Mouse (Mus musculus): ENCODE results near the gene Ddx49. TPM values are rescaled to one million over a fixed set of nuclear protein-coding genes. Genes with fewer than 3 reads are reported as not detected.

The Ddx49 gene
- total RNA-seq, 2 experiments from 2014 or later: 44.7 to 163 TPM

DNA sequence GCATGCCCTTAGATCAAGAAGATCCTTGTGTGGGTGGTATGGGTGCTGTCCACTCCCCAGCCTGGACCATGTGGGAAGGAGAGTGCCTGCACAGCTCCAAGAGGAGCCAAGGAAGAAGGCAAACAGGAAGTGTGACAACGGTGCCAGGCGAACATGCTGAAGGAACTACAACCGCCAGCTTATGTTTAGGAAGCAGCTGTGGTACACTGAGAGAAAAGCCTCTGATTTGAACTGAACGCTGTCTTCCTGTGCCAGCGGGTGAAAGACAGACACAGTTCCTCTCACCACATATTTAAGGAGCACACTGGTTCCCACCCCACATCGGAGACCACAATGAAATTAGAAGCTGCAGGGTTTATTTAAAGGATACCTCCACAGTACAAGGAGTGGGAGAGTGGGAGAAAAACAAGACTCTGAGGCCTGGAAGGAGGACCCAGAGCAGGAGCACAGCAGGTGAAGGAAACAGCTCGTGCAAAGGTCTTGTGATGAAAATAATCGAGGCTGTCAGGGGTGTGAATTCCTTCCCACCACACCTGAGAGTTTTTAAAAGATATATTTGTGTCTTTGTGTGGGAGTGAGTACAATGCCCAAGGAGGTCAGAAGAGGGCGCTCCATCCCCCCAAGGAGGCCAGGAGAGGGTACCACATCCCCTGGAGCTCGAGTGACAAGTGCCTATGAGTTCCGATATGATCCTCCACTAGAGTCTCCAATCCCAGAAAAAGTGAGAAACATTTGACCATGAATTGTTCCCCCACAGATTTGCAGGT lies 33.3 kb downstream of the Ddx49 start:
- ATAC-seq (replicated peaks; ENCODE audit: poor library complexity): peak; percentile 49

DNA sequence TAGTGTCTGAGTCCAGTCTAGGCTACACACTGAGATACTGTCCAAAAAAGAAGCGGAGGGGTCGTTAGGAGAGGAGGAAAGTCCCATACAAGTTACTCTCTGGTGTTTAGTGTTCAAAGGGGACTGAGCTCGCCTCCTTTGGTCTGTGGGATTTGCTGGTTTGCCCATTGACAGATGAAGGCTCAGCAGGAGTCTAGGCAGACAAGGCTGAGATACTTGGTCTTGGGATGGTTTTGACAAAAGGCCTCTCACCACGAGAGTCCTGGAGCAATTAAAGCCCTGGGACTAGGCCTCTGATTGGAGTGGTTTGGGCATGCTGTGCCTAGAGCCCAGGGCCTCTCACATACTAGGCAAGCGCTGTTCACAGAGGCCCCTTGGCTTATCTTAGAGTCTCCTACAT lies 34.0 kb downstream of the Ddx49 start:
- ATAC-seq (replicated peaks; ENCODE audit: poor library complexity): peak; percentile 1; the same call in 1 of the 2 replicates

DNA sequence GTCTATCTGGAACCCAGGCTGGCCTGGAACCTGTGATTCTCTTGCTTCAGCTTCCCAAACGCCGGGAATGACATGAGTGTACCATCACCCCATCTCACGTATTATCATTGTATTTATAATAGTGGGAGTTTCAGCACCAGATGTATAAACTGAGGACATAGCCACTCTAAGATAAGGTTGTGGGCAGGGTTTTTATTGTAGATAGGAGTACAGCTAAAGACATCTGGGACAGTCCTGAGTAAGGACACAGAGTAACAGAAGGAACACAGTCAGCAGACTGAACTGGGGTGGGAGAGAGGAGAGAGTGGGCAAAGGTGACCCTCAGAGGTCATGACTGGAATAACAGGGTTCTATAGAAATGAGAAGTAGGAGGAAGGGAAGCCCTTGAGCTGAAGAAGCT lies 34.6 kb downstream of the Ddx49 start:
- ATAC-seq (replicated peaks; ENCODE audit: poor library complexity): peak; percentile 46

DNA sequence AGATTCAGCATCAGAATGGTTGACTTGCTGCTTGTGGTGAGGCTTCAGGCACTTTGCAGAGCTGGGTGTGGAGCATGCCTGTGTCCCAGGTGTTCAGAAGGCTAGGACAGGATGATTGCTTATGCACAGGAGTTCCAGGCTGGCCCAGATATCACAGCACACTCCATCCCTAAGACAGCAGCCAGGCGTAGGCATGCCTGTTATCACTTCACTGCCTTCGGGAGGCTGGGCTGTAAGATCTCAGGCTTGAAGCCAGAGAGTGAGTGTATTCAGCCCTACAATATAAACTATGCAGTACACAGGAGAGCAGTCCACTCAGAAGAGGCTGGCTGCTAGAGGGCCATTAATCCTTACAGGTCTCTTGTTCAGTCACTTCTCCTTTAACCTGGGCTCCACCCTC lies 43.2 kb downstream of the Ddx49 start:
- ATAC-seq (replicated peaks; ENCODE audit: poor library complexity): peak; percentile 77

DNA sequence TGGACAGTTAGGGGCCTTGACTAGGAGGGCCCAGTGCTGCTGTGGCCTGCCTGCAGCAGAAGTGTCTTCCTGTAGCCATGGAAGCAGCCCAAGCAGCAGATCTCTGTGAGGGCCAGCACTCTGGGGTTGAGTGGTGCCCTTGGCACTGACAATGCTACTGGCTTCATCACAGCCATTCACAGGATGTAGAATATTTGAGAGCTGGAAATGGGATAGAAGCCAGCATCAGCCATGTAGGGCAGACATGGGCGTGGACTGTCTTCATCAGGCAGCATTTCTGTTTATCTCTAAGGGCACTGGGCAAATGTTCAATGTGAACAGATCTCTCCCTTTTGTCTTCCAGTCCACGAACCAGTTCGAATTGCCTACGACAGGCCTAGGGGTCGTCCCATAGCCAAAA lies 43.7 kb downstream of the Ddx49 start:
- ATAC-seq (replicated peaks; ENCODE audit: poor library complexity): peak; percentile 69

DNA sequence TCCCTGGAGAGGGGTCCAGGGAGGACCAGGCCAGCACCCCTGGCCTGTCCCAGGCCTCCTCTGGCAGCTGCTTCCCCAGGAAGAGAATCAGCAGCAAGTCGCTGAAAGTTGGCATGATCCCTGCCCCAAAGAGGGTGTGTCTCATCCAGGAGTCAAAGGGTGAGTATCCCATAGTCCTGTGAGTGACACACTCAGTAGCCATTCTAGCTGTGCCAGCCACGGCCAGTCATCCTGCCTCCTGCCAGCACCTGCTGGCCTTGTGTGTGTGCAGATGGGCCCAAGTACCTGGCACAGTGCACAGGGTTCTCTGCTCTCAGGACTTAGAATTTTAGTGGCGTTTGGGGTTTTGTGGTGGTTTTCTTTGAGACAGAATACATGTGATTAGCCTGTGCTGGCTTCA lies 44.8 kb downstream of the Ddx49 start:
- no peak for ATAC-seq (replicated peaks; ENCODE audit: poor library complexity)

DNA sequence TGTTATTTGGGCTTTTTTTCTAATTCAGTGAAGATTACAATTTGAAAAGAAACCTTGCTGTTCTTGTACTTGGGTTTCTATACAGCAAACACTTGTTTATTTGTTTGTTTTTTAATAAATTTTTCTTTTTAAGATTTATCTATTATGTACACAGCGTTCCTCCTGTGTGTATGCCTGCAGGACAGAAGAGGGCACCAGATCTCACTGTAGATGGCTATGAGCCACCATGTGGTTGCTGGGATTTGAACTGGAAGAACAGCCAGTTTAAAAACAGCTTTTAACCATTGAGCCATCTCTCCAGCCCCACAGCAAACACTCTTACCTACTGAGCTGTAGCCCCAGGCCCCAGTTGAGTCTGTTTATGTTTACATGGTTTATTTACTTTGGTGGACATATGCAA lies 47.7 kb downstream of the Ddx49 start:
- ATAC-seq (replicated peaks; ENCODE audit: poor library complexity): no peak

DNA sequence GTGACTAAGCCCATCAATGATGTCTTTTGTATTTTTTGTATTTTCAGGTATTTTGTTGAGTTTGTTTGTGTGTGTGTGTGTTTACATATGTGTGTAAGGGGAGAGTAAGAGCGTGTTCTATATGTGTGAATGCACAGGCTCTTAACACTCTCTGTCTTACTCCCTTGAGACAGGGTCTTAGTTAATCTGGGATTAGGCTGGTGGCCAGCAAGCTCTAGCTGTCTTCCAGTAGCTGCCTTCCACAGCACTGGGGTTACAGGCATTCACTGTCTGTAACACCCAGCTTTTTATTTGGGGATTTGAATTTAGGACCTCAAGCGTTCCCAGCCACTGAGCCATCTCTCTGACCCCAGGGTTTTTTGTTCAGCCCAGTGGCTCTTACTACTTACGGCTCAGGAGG lies 54.4 kb downstream of the Ddx49 start:
- no peak for ATAC-seq (replicated peaks; ENCODE audit: poor library complexity)

DNA sequence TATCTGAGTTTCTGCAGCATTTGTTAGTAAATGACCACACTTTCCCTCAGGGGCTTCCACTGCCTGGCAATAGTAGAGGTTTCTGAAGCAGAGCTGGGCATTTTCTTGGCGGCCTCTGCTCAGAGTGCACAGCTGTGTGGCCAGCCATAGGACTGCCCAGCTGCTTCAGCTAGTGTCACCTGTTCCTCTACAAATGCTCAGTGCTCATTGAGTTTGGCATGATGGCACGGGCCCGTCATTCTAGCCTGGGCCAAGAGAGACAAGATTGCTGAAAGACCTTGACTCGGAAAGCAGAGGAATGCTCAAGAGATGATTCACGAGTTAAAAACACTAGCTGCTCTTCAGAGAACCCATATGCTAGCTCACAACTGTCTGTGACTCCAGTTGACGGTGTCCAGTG lies 55.7 kb downstream of the Ddx49 start:
- ATAC-seq (replicated peaks; ENCODE audit: poor library complexity): no peak

Other genes starting within 250 kb of the Ddx49 start
- 0.54 TPM in 1 of 2 replicates, not detected in the other for gene Tm6sf2, start 229.6 kb downstream of the Ddx49 start, total RNA-seq (2015)
- not detected in 2 replicates for gene Tm6sf2, start 229.6 kb downstream of the Ddx49 start, total RNA-seq (2017)
- gene Hapln4, start 219.0 kb downstream of the Ddx49 start, total RNA-seq (2015): not detected in 2 replicates
- not detected in 2 replicates for gene Hapln4, start 219.0 kb downstream of the Ddx49 start, total RNA-seq (2017)
- gene Ncan, start 181.6 kb downstream of the Ddx49 start, total RNA-seq (2015): not detected in 2 replicates
- not detected in 2 replicates for gene Ncan, start 181.6 kb downstream of the Ddx49 start, total RNA-seq (2017)
- gene Nr2c2ap, start 171.2 kb downstream of the Ddx49 start, total RNA-seq (2015): 38.4 and 45.6 TPM in 2 replicates
- gene Nr2c2ap, start 171.2 kb downstream of the Ddx49 start, total RNA-seq (2017): 11.6 and 13.2 TPM in 2 replicates
- gene Rfxank, start 163.3 kb downstream of the Ddx49 start, total RNA-seq (2015): 8.0 and 8.5 TPM in 2 replicates
- 5.7 and 5.9 TPM in 2 replicates for gene Rfxank, start 163.3 kb downstream of the Ddx49 start, total RNA-seq (2017)
- gene Borcs8, start 163.0 kb downstream of the Ddx49 start, total RNA-seq (2015): 42.0 and 43.3 TPM in 2 replicates
- gene Borcs8, start 163.0 kb downstream of the Ddx49 start, total RNA-seq (2017): 32.0 and 35.2 TPM in 2 replicates
- not detected in 2 replicates for gene Mef2b, start 162.8 kb downstream of the Ddx49 start, total RNA-seq (2015)
- gene Mef2b, start 162.8 kb downstream of the Ddx49 start, total RNA-seq (2017): not detected in 2 replicates
- 9.0 and 16.0 TPM in 2 replicates for gene Tmem161a, start 130.1 kb downstream of the Ddx49 start, total RNA-seq (2015)
- 11.2 and 11.3 TPM in 2 replicates for gene Tmem161a, start 130.1 kb downstream of the Ddx49 start, total RNA-seq (2017)
- 2.5 and 2.8 TPM in 2 replicates for gene Slc25a42, start 90.2 kb downstream of the Ddx49 start, total RNA-seq (2015)
- 1.4 and 2.4 TPM in 2 replicates for gene Slc25a42, start 90.2 kb downstream of the Ddx49 start, total RNA-seq (2017)
- 32.2 and 53.8 TPM in 2 replicates for gene Sugp2, start 68.3 kb downstream of the Ddx49 start, total RNA-seq (2015)
- gene Sugp2, start 68.3 kb downstream of the Ddx49 start, total RNA-seq (2017): 44.2 and 45.7 TPM in 2 replicates
- gene Armc6, start 68.0 kb downstream of the Ddx49 start, total RNA-seq (2015): 7.1 and 9.2 TPM in 2 replicates
- 3.2 and 5.3 TPM in 2 replicates for gene Armc6, start 68.0 kb downstream of the Ddx49 start, total RNA-seq (2017)
- gene Homer3, start 19.7 kb downstream of the Ddx49 start, total RNA-seq (2015): 4.2 and 5.8 TPM in 2 replicates
- gene Homer3, start 19.7 kb downstream of the Ddx49 start, total RNA-seq (2017): 8.9 and 9.9 TPM in 2 replicates
- gene Cope, start within 50 bp of the Ddx49 start, total RNA-seq (2015): 214 and 223 TPM in 2 replicates
- 129 and 151 TPM in 2 replicates for gene Cope, start within 50 bp of the Ddx49 start, total RNA-seq (2017)
- gene Cers1, start 13.3 kb upstream of the Ddx49 start, total RNA-seq (2015): not detected in 2 replicates
- not detected in 2 replicates for gene Cers1, start 13.3 kb upstream of the Ddx49 start, total RNA-seq (2017)
- not detected in 2 replicates for gene Gdf1, start 27.3 kb upstream of the Ddx49 start, total RNA-seq (2015)
- gene Gdf1, start 27.3 kb upstream of the Ddx49 start, total RNA-seq (2017): not detected in 2 replicates
- gene Upf1, start 50.8 kb upstream of the Ddx49 start, total RNA-seq (2015): 13.9 and 15.3 TPM in 2 replicates
- 32.3 and 32.5 TPM in 2 replicates for gene Upf1, start 50.8 kb upstream of the Ddx49 start, total RNA-seq (2017)
- gene Comp, start 71.1 kb upstream of the Ddx49 start, total RNA-seq (2015): not detected in 2 replicates
- gene Comp, start 71.1 kb upstream of the Ddx49 start, total RNA-seq (2017): 0.07 TPM in 1 of 2 replicates, not detected in the other
- gene Crtc1, start 137.1 kb upstream of the Ddx49 start, total RNA-seq (2015): 7.8 and 9.3 TPM in 2 replicates
- gene Crtc1, start 137.1 kb upstream of the Ddx49 start, total RNA-seq (2017): 2.7 and 6.6 TPM in 2 replicates
- 4.7 and 5.1 TPM in 2 replicates for gene Klhl26, start 174.5 kb upstream of the Ddx49 start, total RNA-seq (2015)
- 3.5 and 3.6 TPM in 2 replicates for gene Klhl26, start 174.5 kb upstream of the Ddx49 start, total RNA-seq (2017)
- gene Tmem59l, start 184.9 kb upstream of the Ddx49 start, total RNA-seq (2015): not detected in 2 replicates
- gene Tmem59l, start 184.9 kb upstream of the Ddx49 start, total RNA-seq (2017): not detected in 2 replicates
- not detected in 2 replicates for gene Crlf1, start 190.7 kb upstream of the Ddx49 start, total RNA-seq (2015)
- not detected in 2 replicates for gene Crlf1, start 190.7 kb upstream of the Ddx49 start, total RNA-seq (2017)
- 40.6 and 41.3 TPM in 2 replicates for gene Rex1bd, start 204.3 kb upstream of the Ddx49 start, total RNA-seq (2015)
- 42.1 and 50.4 TPM in 2 replicates for gene Rex1bd, start 204.3 kb upstream of the Ddx49 start, total RNA-seq (2017)
- gene Uba52, start 208.3 kb upstream of the Ddx49 start, total RNA-seq (2015): 3,077 and 3,244 TPM in 2 replicates
- gene Uba52, start 208.3 kb upstream of the Ddx49 start, total RNA-seq (2017): 4,035 and 5,307 TPM in 2 replicates
- 74.6 and 90.4 TPM in 2 replicates for gene Fkbp8, start 225.2 kb upstream of the Ddx49 start, total RNA-seq (2015)
- 114 and 133 TPM in 2 replicates for gene Fkbp8, start 225.2 kb upstream of the Ddx49 start, total RNA-seq (2017)
- 88.0 and 106 TPM in 2 replicates for gene Kxd1, start 225.5 kb upstream of the Ddx49 start, total RNA-seq (2015)
- gene Kxd1, start 225.5 kb upstream of the Ddx49 start, total RNA-seq (2017): 63.1 and 84.4 TPM in 2 replicates
- gene Ell, start 237.0 kb upstream of the Ddx49 start, total RNA-seq (2015): 8.5 and 8.7 TPM in 2 replicates
- gene Ell, start 237.0 kb upstream of the Ddx49 start, total RNA-seq (2017): 9.1 and 9.5 TPM in 2 replicates